In the genomic region with DNA sequence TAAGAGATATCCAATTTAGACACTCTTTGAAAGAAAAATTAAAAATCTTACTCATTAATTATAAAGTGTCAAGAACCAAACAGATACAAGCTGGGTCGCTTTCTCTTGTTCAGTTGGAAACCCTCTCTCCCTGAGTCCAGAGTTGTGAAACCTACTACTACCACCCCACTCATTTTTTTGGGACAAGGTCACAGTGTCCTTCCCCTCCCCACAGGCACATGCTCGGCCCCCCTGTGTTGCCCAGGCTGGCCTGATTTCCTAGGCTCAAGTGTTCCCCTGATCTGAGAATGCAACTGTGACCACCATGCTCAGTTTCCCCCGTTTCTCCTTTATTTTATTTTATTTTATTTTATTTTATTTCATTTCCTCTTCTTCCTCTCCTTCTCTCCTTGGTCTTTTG, we compare ENCODE assay signal across 19 mouse cellular contexts. TPM values are rescaled to one million over a fixed set of nuclear protein-coding genes. Genes with fewer than 3 reads are reported as not detected.
DNase-seq lines count a peak whose midpoint lies in the region; ATAC-seq lines count a peak whose summit lies in the region.
"Had no signal": no experiment of that assay in that cellular context is flagged by ENCODE, and none has a peak within 500 bp of the region (broad histone marks: within the 10 kb centered on the region; RNA-seq: fewer than 3 reads in every experiment).

No protein-coding gene starts in this region.

- peaks cover 14% of the 10 kb centered on the region for H3K4me1 ChIP-seq in neural tube, embryonic 11.5 days (ENCODE audit: control insufficient read depth, insufficient read depth, low read length)

- no peak for ATAC-seq in neural tube, embryonic 11.5 days (ENCODE audit: insufficient read depth, low FRiP score, low TSS enrichment)
- ATAC-seq: activated CD4-positive, CD25-positive, alpha-beta regulatory T cell, adult 4 months; CD4-positive, CD25-positive, alpha-beta regulatory T cell, adult 4 months; Patski had no signal

- no peaks in the 10 kb centered on the region for H3K9me3 ChIP-seq in neural tube, embryonic 11.5 days (ENCODE audit: control insufficient read depth, low read length)
- H3K9me3 ChIP-seq: G1E had no signal

- no peak overlapping the region for H3K27ac ChIP-seq in neural tube, embryonic 11.5 days (ENCODE audit: low read depth, low read length)

- H3K36me3 ChIP-seq in neural tube, embryonic 11.5 days (ENCODE audit: control insufficient read depth, insufficient read depth, low read length) = no peaks in the 10 kb centered on the region
- H3K36me3 ChIP-seq: G1E had no signal

- H3K27me3 ChIP-seq in neural tube, embryonic 11.5 days (ENCODE audit: control insufficient read depth, insufficient read depth, low read length) = peaks cover 3% of the 10 kb centered on the region; the same call in 1 of the 2 replicates
- H3K27me3 ChIP-seq: Patski had no signal

- no peak overlapping the region for H3K4me3 ChIP-seq in neural tube, embryonic 11.5 days (ENCODE audit: low read depth, low read length)

- peak; percentile 74 for DNase-seq in adrenal gland, adult 2 months
- no peak for DNase-seq in adrenal gland, adult 8-10 months
- DNase-seq in adrenal gland, postnatal 14 days = peak; percentile 49
- DNase-seq in adrenal gland, postnatal 10 days = no peak
- DNase-seq in cerebellum, adult 9-11 months = peak; percentile 12
- DNase-seq in cerebellum, adult 8-10 months = no peak
- DNase-seq in neural tube, embryonic 11.5 days (ENCODE audit: low spot score) = peak; percentile 6
- DNase-seq in neural tube, embryonic 10.5 days (ENCODE audit: extremely low spot score, low spot score) = no peak
- DNase-seq: adrenal gland, postnatal 25 days; B cell, adult 2 months; cerebellum, adult 11 months; cerebellum, adult 18-20 months; cerebellum, adult 2 months; cerebellum, adult 9-10 months; cerebellum, postnatal 10 days had no signal

- H3K9ac ChIP-seq in neural tube, embryonic 11.5 days (ENCODE audit: low read length) = no peak overlapping the region

- 86% methylated on average over 3 of the region's 3 CpGs for WGBS in neural tube, embryonic 11.5 days

- H3K4me2 ChIP-seq in neural tube, embryonic 11.5 days (ENCODE audit: low read depth) = no peak overlapping the region

RNA-seq across cellular contexts. Expression of gene Tob1, which starts 57.1 kb away (rescaled TPM):
- 100 to 1,000 TPM; 208 to 296 TPM for total RNA-seq in adrenal gland, adult 2 months (2021)
- polyA plus RNA-seq in adrenal gland, adult 2 months (2012; rRNA removed) = 332 and 340 TPM in 2 replicates
- total RNA-seq in adrenal gland, adult 8-10 months (2022) = 100 to 1,000 TPM; 162 to 301 (median 191) TPM
- total RNA-seq in adrenal gland, postnatal 14 days (2021) = 158 and 199 TPM in 2 replicates
- 100 to 1,000 TPM; 111 to 183 TPM for total RNA-seq in adrenal gland, postnatal 10 days (2021)
- 33.3 and 35.6 TPM in 2 replicates for polyA plus RNA-seq in neural tube, embryonic 11.5 days (2014; fragmentation: Nextera tagmentation; extraction: Ambion mirVana)

Comparison
In these comparisons a context has a peak if more than half of its experiments do, and no peak if none do; other contexts are left out.
1. DNase-seq: peak in adrenal gland, adult 2 months (single experiment), adrenal gland, postnatal 14 days (single experiment), cerebellum, adult 9-11 months (single experiment) and neural tube, embryonic 11.5 days (single experiment); none in adrenal gland, adult 8-10 months (single experiment), adrenal gland, postnatal 10 days (single experiment), cerebellum, adult 8-10 months (single experiment) and neural tube, embryonic 10.5 days (single experiment).